Mouse (Mus musculus) stomach, embryonic 16.5 days (tissue): ENCODE results near the gene Tekt3. TPM values are rescaled to one million over a fixed set of nuclear protein-coding genes. Genes with fewer than 3 reads are reported as not detected.
A peak's percentile ranks its signal among the peaks of the same experiment; 100 is the strongest.

Experiments used
- ATAC-seq: fragments of 200-750 bp; cut with Nextera tagmentation; 2 replicates; pipeline ENCODE4 v1.8.0; 2017; ENCODE audit warnings: moderate number of reproducible peaks, moderate TSS enrichment; ENCODE audit not compliant: insufficient read depth, low FRiP score
- H3K27ac ChIP-seq: fragments of 300-500 bp; sonication (generic); 2 replicates; pipeline ENCODE4 v1.5.1; 2014; ENCODE audit warnings: low read length
- H3K27me3 ChIP-seq: fragments of 300-500 bp; sonication (generic); 2 replicates; pipeline ENCODE4 v1.6.1; 2014; ENCODE audit warnings: low read length, control low read depth, mixed read lengths; ENCODE audit not compliant: control insufficient read depth, insufficient read depth
- H3K36me3 ChIP-seq: fragments of 300-500 bp; sonication (generic); 2 replicates; pipeline ENCODE4 v1.6.1; 2014; ENCODE audit warnings: low read length; ENCODE audit not compliant: control insufficient read depth, insufficient read depth
- H3K4me1 ChIP-seq: fragments of 300-500 bp; sonication (generic); 2 replicates; pipeline ENCODE4 v1.6.1; 2014; ENCODE audit warnings: low read length, control low read depth, mixed read lengths; ENCODE audit not compliant: control insufficient read depth, insufficient read depth
- H3K4me2 ChIP-seq: fragments of 300-500 bp; sonication (generic); 2 replicates; pipeline ENCODE4 v1.6.1; 2014; ENCODE audit warnings: low read depth, low read length, mixed read lengths
- H3K4me3 ChIP-seq: fragments of 300-500 bp; sonication (generic); replicated peaks from 2 replicates; pipeline ENCODE4 v1.5.1; 2014; ENCODE audit warnings: mild to moderate bottlenecking, low read length
- H3K9ac ChIP-seq: fragments of 300-500 bp; sonication (generic); 2 replicates; pipeline ENCODE4 v1.6.1; 2014; ENCODE audit warnings: low read length
- H3K9me3 ChIP-seq: fragments of 300-500 bp; sonication (generic); replicated peaks from 2 replicates; pipeline ENCODE4 v1.6.1; 2016; ENCODE audit warnings: low read length, control low read depth; ENCODE audit not compliant: control insufficient read depth
- WGBS: fragments of 180-500 bp; shearing (Covaris S2); extraction: QIAGEN DNeasy Blood & Tissue Kit; methylation state at CpG from one replicate; pipeline ENCODE4 v1.1.7; 2014; 5-methylcytosine and 5-hydroxymethylcytosine counted together
- polyA plus RNA-seq: library from polyadenylated mRNA; unstranded; fragments of >200 nt; fragmentation: Nextera tagmentation; extraction: Ambion mirVana; gene quantifications from 2 replicates; pipeline ENCODE4 v1.2.1, GENCODE M21; 2015

Tekt3 gene
- not detected in 2 replicates for polyA plus RNA-seq

DNA sequence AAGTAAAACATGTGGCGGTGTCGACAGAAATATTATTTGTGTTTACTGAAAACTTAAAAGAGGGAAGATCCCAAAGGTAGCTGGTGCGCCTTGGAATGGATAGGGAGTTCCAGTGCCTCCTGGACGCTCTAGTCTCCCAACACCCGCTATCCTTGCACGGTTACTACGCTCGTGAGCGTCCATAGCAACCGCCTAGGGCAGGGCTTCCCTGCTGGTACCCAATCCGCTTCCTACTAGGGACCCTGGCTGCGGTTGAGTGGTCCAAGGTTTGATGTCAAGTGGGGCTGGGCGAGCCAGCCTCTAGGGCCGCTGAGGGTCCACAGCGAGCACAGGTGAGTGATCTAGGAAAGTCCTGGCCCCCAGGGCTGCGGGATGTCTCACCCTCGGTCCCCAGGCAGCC lies at the start of gene Tekt3:
TSS of gene Tekt3 (plus strand) at position 209 of the 400 bp plus-strand sequence.
- Histone ChIP-seq H3K4me1 (no peaks in the 10 kb centered on the region), H3K27ac (no peak within 1 kb of the TSS), H3K4me2 (no peak within 1 kb of the TSS), H3K9ac (no peak within 1 kb of the TSS), H3K4me3 (no peak within 1 kb of the TSS), H3K9me3 (no peaks in the 10 kb centered on the region), H3K27me3 (no peaks in the 10 kb centered on the region), H3K36me3 (no peaks in the 10 kb centered on the region)
- no peak for ATAC-seq
- 14% methylated on average over 17 of the region's 17 CpGs for WGBS

DNA sequence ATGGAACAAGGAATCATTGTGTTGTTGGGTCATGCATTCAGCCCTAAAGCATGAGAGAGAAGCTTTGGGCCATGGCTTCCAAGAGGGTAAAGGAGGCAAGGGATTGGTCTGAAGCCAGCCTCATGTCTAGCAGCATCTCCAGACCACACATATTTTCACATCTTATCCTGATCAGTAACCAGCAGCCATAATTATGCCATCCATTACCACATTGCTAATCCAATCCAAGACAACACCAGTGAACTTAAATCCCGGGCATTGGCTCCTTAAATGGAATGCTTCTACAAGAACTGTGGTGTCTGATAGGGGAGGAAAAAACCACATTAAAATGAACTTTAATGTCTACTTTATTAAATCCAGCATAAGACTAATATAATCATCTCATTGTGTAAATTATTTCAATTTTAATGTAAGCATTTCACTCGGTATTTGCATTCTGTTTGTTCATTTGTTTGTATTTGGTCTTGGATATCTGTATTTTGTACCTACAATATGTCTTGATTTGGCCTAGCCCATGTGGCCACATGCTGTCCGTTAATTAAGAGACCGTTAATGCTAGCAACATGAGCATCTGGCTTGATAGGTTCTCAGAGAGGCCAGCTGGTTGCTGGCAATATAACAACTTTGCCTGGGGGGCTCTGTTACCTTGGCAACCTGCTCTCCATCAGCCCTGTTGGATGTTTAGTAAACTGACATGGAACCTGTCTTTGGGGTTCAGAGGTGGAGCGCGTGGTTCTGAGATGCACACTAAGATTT lies 43.9 kb upstream of the Tekt3 start:
- H3K36me3 ChIP-seq = no peaks in the 10 kb centered on the region
- 76% methylated on average over 6 of the region's 6 CpGs for WGBS
- H3K4me3 ChIP-seq = no peak overlapping the region
- no peaks in the 10 kb centered on the region for H3K9me3 ChIP-seq
- no peaks in the 10 kb centered on the region for H3K27me3 ChIP-seq
- H3K4me2 ChIP-seq = no peak overlapping the region
- no peak overlapping the region for H3K27ac ChIP-seq
- no peak overlapping the region for H3K9ac ChIP-seq
- ATAC-seq = no peak
- peaks cover 6% of the 10 kb centered on the region for H3K4me1 ChIP-seq

DNA sequence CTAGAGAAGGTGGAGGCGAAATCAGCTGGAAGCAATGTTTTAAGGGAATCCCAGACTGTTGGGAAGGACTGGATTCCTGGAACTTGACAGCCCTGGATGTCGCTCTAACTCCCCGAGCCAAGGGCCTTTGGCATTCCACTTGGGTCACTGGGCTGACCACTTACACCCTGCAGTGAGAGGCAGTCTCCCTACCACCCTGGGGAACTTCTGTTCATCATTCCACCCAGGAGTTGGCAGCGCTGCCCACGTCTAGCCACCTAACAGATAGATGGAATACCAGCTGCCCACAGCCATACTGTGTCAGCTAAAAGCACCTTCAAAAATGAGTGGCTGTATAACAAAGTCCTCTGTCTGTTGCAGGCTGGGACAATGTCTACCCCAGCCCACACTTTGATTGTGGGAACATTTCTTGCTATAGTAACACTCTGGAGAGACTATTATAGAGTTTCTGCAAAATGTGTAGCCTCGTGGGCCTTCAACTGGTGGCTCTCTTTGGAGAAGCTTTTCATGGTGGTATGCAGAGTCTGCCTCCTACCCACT lies 43.3 kb upstream of the Tekt3 start:
- Histone ChIP-seq H3K9ac (no peak overlapping the region), H3K36me3 (no peaks in the 10 kb centered on the region), H3K4me3 (no peak overlapping the region), H3K4me2 (no peak overlapping the region), H3K4me1 (peaks cover 6% of the 10 kb centered on the region), H3K27ac (no peak overlapping the region; the same call in 1 of the 2 replicates), H3K27me3 (no peaks in the 10 kb centered on the region), H3K9me3 (no peaks in the 10 kb centered on the region)
- WGBS = 82% methylated on average over 6 of the region's 6 CpGs
- no peak for ATAC-seq

DNA sequence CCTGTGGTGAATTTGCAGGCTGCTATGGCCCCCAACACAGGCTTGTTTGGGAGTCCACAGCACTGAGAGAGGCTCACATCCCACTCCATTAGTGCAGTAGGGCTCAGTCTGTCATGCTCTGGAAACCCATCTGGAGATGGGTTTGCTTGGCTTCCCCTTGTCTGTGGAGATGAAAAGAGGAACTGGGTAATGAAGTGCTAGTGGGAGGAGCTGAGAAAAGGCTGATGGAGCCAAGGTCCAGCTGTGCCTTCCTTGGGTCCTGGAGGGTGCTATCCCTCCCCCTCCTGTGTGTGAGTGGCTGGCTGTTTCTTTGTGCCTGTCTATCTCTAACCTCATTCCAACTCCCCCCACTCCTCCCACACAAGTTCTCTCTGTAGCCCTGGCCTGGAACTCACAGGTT lies 40.8 kb upstream of the Tekt3 start:
- H3K4me1 ChIP-seq = peaks cover 25% of the 10 kb centered on the region
- peak; percentile 19; the same call in 1 of the 2 replicates for ATAC-seq
- H3K9me3 ChIP-seq = no peaks in the 10 kb centered on the region
- no peaks in the 10 kb centered on the region for H3K36me3 ChIP-seq
- no peak overlapping the region for H3K9ac ChIP-seq
- H3K4me3 ChIP-seq = no peak overlapping the region
- H3K27me3 ChIP-seq = no peaks in the 10 kb centered on the region
- H3K27ac ChIP-seq = peak overlapping the region; percentile 58
- no peak overlapping the region for H3K4me2 ChIP-seq

DNA sequence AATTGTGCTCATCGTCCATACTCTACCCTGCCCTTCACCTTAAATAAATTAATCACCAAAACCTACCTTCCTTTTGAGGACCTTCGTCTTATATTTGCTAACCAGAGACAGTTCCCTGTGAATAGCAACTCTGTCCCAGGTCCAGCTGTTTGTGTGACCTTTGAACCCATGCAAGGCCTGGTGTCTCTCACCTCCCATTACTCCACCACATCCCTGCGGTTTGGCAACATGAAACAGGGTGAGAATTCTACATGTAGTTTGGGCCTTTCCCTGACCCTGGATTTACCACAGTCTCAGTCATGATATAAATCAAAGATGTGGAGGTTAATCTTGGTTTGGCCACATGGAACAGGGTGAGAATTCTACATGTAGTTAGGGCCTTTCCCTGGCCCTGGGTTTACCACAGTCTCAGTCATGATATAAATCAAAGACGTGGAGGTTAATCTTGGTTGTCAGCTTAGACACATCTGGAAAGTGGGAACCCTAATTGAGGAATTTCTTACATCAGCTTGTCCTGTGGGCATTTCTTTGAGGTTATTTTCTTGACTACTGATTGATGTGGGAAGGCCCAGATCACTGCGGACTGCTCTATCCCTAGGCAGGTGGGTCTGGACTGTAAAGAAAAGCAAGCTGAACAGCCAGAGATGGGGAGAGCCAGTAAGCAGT lies 40.2 kb upstream of the Tekt3 start:
- Histone ChIP-seq H3K4me2 (no peak overlapping the region), H3K36me3 (no peaks in the 10 kb centered on the region), H3K9me3 (no peaks in the 10 kb centered on the region), H3K4me3 (no peak overlapping the region), H3K4me1 (peaks cover 30% of the 10 kb centered on the region), H3K27me3 (no peaks in the 10 kb centered on the region), H3K9ac (no peak overlapping the region), H3K27ac (no peak overlapping the region)
- no peak for ATAC-seq
- WGBS = 50% methylated on average over 5 of the region's 5 CpGs

DNA sequence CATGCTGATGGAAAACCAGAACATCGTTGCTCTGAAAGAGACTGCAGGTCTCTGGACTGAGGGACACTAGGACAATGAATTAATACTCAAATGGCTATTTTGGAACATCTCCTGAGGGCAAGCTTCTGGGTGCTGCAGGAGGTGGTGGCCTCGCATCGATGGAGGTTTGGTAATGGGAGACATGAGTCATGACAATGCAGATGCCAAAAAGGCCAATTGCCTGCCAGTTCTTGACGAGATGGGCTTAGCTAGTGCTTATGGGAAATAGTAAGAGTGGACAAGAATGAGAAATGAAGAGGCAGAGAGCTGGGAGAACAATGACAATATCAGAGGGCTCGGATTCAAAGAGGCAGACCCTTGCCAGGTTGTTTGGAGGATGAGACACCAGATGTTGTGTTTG lies 38.0 kb upstream of the Tekt3 start:
- WGBS = 55% methylated on average over 5 of the region's 5 CpGs
- peaks cover 35% of the 10 kb centered on the region for H3K4me1 ChIP-seq

DNA sequence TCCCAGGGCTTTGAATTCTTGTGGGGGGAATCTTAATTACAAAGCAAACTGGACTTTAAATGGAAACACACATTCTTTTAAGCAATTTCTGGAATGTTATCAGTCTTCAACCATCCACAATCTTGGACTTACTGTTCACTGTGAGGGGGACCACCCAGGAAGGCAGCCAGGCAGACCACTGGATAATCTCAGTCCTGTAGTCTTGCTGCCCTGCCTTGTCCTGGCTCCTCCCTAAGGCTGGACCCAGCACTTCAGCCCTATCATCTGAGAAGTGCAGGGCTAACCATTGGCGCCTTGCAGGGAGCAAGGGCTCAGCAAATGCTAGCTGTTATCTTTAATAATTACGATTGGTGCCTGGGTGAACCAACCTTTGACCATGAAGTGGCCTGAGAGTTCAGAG lies 37.3 kb upstream of the Tekt3 start:
- Histone ChIP-seq H3K4me1 (peaks cover 39% of the 10 kb centered on the region), H3K36me3 (no peaks in the 10 kb centered on the region), H3K27me3 (no peaks in the 10 kb centered on the region), H3K4me3 (no peak overlapping the region), H3K27ac (peak overlapping the region; percentile 88), H3K4me2 (no peak overlapping the region), H3K9ac (no peak overlapping the region), H3K9me3 (no peaks in the 10 kb centered on the region)
- ATAC-seq = peak; percentile 34; the same call in 1 of the 2 replicates
- WGBS = 28% methylated on average over 2 of the region's 2 CpGs

More for the DNA sequence above, 38.0 kb upstream of the Tekt3 start:
- Histone ChIP-seq H3K27me3 (no peaks in the 10 kb centered on the region), H3K27ac (peak overlapping the region; percentile 88), H3K36me3 (no peaks in the 10 kb centered on the region), H3K4me2 (no peak overlapping the region), H3K9me3 (no peaks in the 10 kb centered on the region), H3K4me3 (no peak overlapping the region), H3K9ac (no peak overlapping the region)
- no peak for ATAC-seq

DNA sequence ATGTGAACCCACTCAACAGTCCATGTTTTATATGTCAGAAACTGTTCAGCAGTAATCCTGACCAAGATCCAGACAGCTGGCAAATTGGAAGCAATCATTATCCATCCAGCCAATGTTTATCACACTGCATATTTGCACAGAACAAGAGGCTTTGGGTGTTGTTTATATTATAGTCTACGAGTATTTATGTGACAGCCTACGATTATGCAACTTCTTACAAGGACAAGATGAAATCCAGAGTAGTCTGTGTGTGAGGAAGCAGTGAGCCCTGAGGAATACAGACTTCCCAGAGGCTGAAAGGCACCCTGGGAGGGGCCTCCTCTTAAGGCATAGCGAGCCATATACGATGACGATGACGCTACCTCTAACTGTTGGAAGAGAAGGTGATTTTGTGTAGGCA lies 36.0 kb upstream of the Tekt3 start:
- no peak overlapping the region for H3K9ac ChIP-seq
- WGBS = 34% methylated on average over 6 of the region's 6 CpGs
- ATAC-seq = peak; percentile 83

DNA sequence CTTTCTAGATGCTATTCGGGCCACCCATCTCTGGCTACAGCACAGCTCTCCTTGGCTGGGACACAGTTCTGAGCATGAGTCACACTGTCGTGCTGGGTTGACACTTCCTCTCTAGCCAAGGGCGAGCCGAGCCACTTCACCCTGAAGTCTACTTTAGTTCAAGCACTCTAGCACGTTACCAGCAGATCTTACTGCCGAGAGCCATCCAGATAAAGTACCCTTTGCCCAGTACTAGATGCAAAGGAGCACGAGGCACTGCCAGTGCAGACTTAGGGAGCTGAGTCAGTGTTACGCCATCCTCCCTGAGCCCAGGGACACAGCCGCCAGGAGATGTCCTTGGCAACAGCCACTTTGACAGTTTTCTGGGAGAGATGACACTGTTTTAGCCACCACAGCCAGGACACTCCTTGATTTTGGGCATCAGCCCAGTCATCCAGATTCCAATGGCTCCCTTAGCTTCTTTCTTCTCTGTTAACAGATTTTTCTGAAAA lies 34.8 kb upstream of the Tekt3 start:
- H3K4me1 ChIP-seq = peaks cover 38% of the 10 kb centered on the region

More for the DNA sequence above, 36.0 kb upstream of the Tekt3 start:
- Histone ChIP-seq H3K9me3 (no peaks in the 10 kb centered on the region), H3K4me1 (peaks cover 39% of the 10 kb centered on the region), H3K4me3 (no peak overlapping the region), H3K36me3 (no peaks in the 10 kb centered on the region), H3K27me3 (no peaks in the 10 kb centered on the region), H3K27ac (peak overlapping the region; percentile 88), H3K4me2 (peak overlapping the region; percentile 22; the same call in 1 of the 2 replicates)

More for the DNA sequence above, 34.8 kb upstream of the Tekt3 start:
- no peak overlapping the region for H3K27ac ChIP-seq
- H3K9me3 ChIP-seq = no peaks in the 10 kb centered on the region
- H3K4me2 ChIP-seq = no peak overlapping the region
- no peak for ATAC-seq
- H3K9ac ChIP-seq = no peak overlapping the region
- H3K4me3 ChIP-seq = no peak overlapping the region
- H3K36me3 ChIP-seq = no peaks in the 10 kb centered on the region
- 73% methylated on average over 9 of the region's 9 CpGs for WGBS
- H3K27me3 ChIP-seq = no peaks in the 10 kb centered on the region
